Mouse (Mus musculus): Measurements from ENCODE around the gene Rcn3. TPM values are rescaled to one million over a fixed set of nuclear protein-coding genes. Genes with fewer than 3 reads are reported as not detected.

The Rcn3 gene
- polyA plus RNA-seq, 1 experiment from 2014 or later = 260 TPM

DNA sequence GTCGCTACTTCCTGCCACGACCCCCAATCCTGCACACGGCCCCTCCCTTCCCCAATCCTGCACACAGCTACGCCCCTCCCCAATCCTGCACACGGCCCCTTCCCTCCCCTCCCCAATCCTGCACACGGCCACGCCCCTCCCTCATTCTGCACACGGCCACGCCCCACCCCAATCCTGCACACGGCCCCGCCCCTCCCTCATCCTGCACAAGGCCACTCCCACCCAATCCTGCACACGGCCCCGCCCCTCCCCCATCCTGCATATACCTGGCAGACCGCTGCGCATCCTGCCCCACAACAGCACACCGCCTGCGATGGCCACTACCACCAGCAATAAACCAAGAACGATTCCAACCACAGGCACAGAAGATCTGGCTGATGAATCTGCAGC is 1.5 kb upstream of the Rcn3 start:
- Histone ChIP-seq H3K4me2 (ENCODE audit: low read depth, low read length) (no peak overlapping the region), H3K4me1 (ENCODE audit: control insufficient read depth, insufficient read depth, low read length) (peaks cover 18% of the 10 kb centered on the region), H3K36me3 (ENCODE audit: control insufficient read depth, insufficient read depth, low read length) (0 out of 2 replicates have a peak, but pooled peaks cover 4% of the 10 kb centered on the region), H3K9me3 (ENCODE audit: control insufficient read depth, low read length) (no peaks in the 10 kb centered on the region), H3K27ac (ENCODE audit: low read length) (peak overlapping the region; percentile 64), H3K9ac (ENCODE audit: low read depth, low read length) (no peak overlapping the region), H3K27me3 (replicated peaks; ENCODE audit: control insufficient read depth, insufficient read depth, low read length) (no peaks in the 10 kb centered on the region), H3K4me3 (ENCODE audit: low read length) (no peak overlapping the region)
- ATAC-seq = no peak
- WGBS = 33% methylated on average over 18 of the region's 18 CpGs

DNA sequence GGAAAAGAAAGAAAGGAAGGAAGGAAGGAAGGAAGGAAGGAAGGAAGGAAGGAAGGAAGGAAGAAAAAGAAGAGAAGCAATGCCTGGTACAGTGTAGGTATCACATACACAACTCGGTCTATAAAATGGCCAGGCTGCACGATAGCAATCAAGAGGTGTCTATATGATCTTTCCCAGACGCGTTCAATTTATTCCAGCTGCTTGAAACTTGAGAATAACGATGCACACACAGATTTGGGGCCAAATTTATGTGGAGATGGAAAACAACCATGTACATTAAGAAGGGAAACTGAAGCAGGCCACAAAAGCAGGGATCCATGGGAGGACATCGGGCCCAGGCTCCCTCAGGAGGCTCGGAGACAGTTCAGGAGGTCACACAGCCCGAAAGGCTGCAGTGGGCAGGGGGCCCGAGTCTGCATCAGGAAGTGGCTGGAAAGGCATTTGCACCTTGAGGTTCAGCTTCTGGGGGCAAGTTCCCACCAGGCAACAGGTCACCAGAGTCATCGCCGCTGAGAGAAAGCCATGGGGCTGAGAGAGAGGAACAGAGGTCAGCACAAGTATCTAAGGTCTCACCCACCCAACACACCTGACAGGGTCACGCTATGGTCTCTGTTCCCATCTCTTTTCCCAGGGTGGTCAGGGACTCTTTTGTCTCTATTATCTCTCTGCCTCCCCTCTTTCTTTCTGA is 951 bp upstream of the Rcn3 start:
- Histone ChIP-seq H3K4me2 (ENCODE audit: low read depth, low read length) (no peak overlapping the region), H3K9ac (ENCODE audit: low read depth, low read length) (no peak overlapping the region), H3K27me3 (replicated peaks; ENCODE audit: control insufficient read depth, insufficient read depth, low read length) (no peaks in the 10 kb centered on the region), H3K9me3 (ENCODE audit: control insufficient read depth, low read length) (no peaks in the 10 kb centered on the region), H3K4me1 (ENCODE audit: control insufficient read depth, insufficient read depth, low read length) (peaks cover 18% of the 10 kb centered on the region), H3K36me3 (ENCODE audit: control insufficient read depth, insufficient read depth, low read length) (0 out of 2 replicates have a peak, but pooled peaks cover 4% of the 10 kb centered on the region), H3K4me3 (ENCODE audit: low read length) (no peak overlapping the region), H3K27ac (ENCODE audit: low read length) (peak overlapping the region; percentile 64)
- 52% methylated on average over 12 of the region's 12 CpGs for WGBS
- ATAC-seq = no peak

GRCm38 (mm10) chr7:45091001-45091990 is 725 bp downstream of the Rcn3 start:
- peak overlapping the region; percentile 79 for H3K27ac ChIP-seq (ENCODE audit: low read length)
- WGBS = 13% methylated on average over 35 of the region's 35 CpGs

DNA sequence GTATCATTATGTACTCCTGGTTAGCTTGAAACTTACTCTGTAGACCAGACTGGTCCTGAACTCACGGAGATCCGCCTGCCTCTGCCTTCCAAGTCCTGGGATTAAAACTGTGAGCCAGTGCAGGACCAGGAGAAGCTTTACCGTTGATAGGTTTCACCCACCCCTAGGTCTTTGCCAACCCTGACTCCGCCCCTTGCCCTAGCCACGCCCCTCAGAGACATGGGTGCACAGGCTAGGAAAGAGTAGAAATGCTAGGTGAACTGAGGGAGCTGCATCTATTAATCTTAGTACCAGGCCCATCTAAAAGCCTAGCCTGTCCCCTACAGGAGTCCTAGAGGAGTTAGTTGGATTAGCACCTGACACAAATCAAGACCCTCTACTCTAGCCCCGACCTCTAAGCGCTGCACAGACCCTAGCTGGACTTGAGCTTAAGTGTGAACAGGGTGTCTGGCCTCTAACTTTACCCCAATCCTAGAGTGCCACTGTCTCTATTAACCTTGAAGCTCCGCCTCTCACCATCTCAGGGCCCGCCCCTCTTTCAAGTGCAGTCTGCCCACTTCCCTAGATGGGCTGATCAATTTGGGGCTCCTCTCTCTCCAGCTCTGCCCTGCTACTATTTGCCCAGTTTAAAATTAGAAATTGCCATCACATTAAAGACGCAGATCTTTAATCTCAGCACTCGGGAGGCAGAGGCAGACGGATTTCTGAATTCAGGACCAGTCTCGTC is 1.6 kb downstream of the Rcn3 start:
- Histone ChIP-seq H3K4me1 (ENCODE audit: control insufficient read depth, insufficient read depth, low read length) (peaks cover 18% of the 10 kb centered on the region), H3K36me3 (ENCODE audit: control insufficient read depth, insufficient read depth, low read length) (peaks cover 12% of the 10 kb centered on the region; the same call in 1 of the 2 replicates), H3K27me3 (replicated peaks; ENCODE audit: control insufficient read depth, insufficient read depth, low read length) (no peaks in the 10 kb centered on the region), H3K4me3 (ENCODE audit: low read length) (peak overlapping the region; percentile 57), H3K9me3 (ENCODE audit: control insufficient read depth, low read length) (no peaks in the 10 kb centered on the region), H3K4me2 (ENCODE audit: low read depth, low read length) (peak overlapping the region; percentile 65; the same call in 1 of the 2 replicates), H3K9ac (ENCODE audit: low read depth, low read length) (peak overlapping the region; percentile 75; the same call in 1 of the 2 replicates), H3K27ac (ENCODE audit: low read length) (no peak overlapping the region)
- WGBS = 79% methylated on average over 13 of the region's 13 CpGs
- no peak for ATAC-seq

More at GRCm38 (mm10) chr7:45091001-45091990, 725 bp downstream of the Rcn3 start:
- Histone ChIP-seq H3K4me1 (ENCODE audit: control insufficient read depth, insufficient read depth, low read length) (peaks cover 18% of the 10 kb centered on the region), H3K9ac (ENCODE audit: low read depth, low read length) (peak overlapping the region; percentile 75), H3K9me3 (ENCODE audit: control insufficient read depth, low read length) (no peaks in the 10 kb centered on the region), H3K36me3 (ENCODE audit: control insufficient read depth, insufficient read depth, low read length) (0 out of 2 replicates have a peak, but pooled peaks cover 7% of the 10 kb centered on the region), H3K27me3 (replicated peaks; ENCODE audit: control insufficient read depth, insufficient read depth, low read length) (no peaks in the 10 kb centered on the region), H3K4me3 (ENCODE audit: low read length) (peak overlapping the region; percentile 57), H3K4me2 (ENCODE audit: low read depth, low read length) (peak overlapping the region; percentile 65)
- ATAC-seq = peak; percentile 60

GRCm38 (mm10) chr7:45088597-45088996 is 3.4 kb downstream of the Rcn3 start:
- no peak overlapping the region for H3K4me3 ChIP-seq (ENCODE audit: low read length)
- no peak overlapping the region for H3K4me2 ChIP-seq (ENCODE audit: low read depth, low read length)
- WGBS = 92% methylated on average over 17 of the region's 17 CpGs
- H3K36me3 ChIP-seq (ENCODE audit: control insufficient read depth, insufficient read depth, low read length) = peaks cover 12% of the 10 kb centered on the region; the same call in 1 of the 2 replicates
- no peaks in the 10 kb centered on the region for H3K27me3 ChIP-seq (replicated peaks; ENCODE audit: control insufficient read depth, insufficient read depth, low read length)
- no peak overlapping the region for H3K27ac ChIP-seq (ENCODE audit: low read length)
- H3K4me1 ChIP-seq (ENCODE audit: control insufficient read depth, insufficient read depth, low read length) = peaks cover 16% of the 10 kb centered on the region
- no peak for ATAC-seq
- H3K9ac ChIP-seq (ENCODE audit: low read depth, low read length) = no peak overlapping the region
- no peaks in the 10 kb centered on the region for H3K9me3 ChIP-seq (ENCODE audit: control insufficient read depth, low read length)

GRCm38 (mm10) chr7:45086084-45086483 is 5.9 kb downstream of the Rcn3 start:
- H3K4me1 ChIP-seq (ENCODE audit: control insufficient read depth, insufficient read depth, low read length) = peaks cover 14% of the 10 kb centered on the region
- no peaks in the 10 kb centered on the region for H3K27me3 ChIP-seq (replicated peaks; ENCODE audit: control insufficient read depth, insufficient read depth, low read length)
- H3K4me2 ChIP-seq (ENCODE audit: low read depth, low read length) = no peak overlapping the region
- no peak overlapping the region for H3K27ac ChIP-seq (ENCODE audit: low read length)
- 75% methylated on average over 4 of the region's 4 CpGs for WGBS
- no peak overlapping the region for H3K9ac ChIP-seq (ENCODE audit: low read depth, low read length)
- H3K36me3 ChIP-seq (ENCODE audit: control insufficient read depth, insufficient read depth, low read length) = peaks cover 15% of the 10 kb centered on the region; the same call in 1 of the 2 replicates
- no peak overlapping the region for H3K4me3 ChIP-seq (ENCODE audit: low read length)
- ATAC-seq = no peak
- H3K9me3 ChIP-seq (ENCODE audit: control insufficient read depth, low read length) = no peaks in the 10 kb centered on the region

- WGBS = 79% methylated on average over 22 of the region's 22 CpGs
- Histone ChIP-seq H3K4me3 (ENCODE audit: low read length) (no peak overlapping the region), H3K9me3 (ENCODE audit: control insufficient read depth, low read length) (no peaks in the 10 kb centered on the region), H3K4me2 (ENCODE audit: low read depth, low read length) (no peak overlapping the region), H3K27ac (ENCODE audit: low read length) (no peak overlapping the region; the same call in 1 of the 2 replicates), H3K9ac (ENCODE audit: low read depth, low read length) (peak overlapping the region; percentile 35; the same call in 1 of the 2 replicates), H3K4me1 (ENCODE audit: control insufficient read depth, insufficient read depth, low read length) (peaks cover 9% of the 10 kb centered on the region), H3K36me3 (ENCODE audit: control insufficient read depth, insufficient read depth, low read length) (peaks cover 15% of the 10 kb centered on the region; the same call in 1 of the 2 replicates), H3K27me3 (replicated peaks; ENCODE audit: control insufficient read depth, insufficient read depth, low read length) (no peaks in the 10 kb centered on the region)
- ATAC-seq = no peak
Observed at GRCm38 (mm10) chr7:45083300-45083890, 8.6 kb downstream of the Rcn3 start.

- 52% methylated on average over 25 of the region's 25 CpGs for WGBS
- Histone ChIP-seq H3K4me2 (ENCODE audit: low read depth, low read length) (peak overlapping the region; percentile 18), H3K9me3 (ENCODE audit: control insufficient read depth, low read length) (no peaks in the 10 kb centered on the region), H3K36me3 (ENCODE audit: control insufficient read depth, insufficient read depth, low read length) (peaks cover 15% of the 10 kb centered on the region; the same call in 1 of the 2 replicates), H3K4me1 (ENCODE audit: control insufficient read depth, insufficient read depth, low read length) (peaks cover 9% of the 10 kb centered on the region), H3K4me3 (ENCODE audit: low read length) (no peak overlapping the region), H3K27me3 (replicated peaks; ENCODE audit: control insufficient read depth, insufficient read depth, low read length) (no peaks in the 10 kb centered on the region), H3K9ac (ENCODE audit: low read depth, low read length) (peak overlapping the region; percentile 35), H3K27ac (ENCODE audit: low read length) (peak overlapping the region; percentile 53)
- ATAC-seq = no peak
Observed at GRCm38 (mm10) chr7:45082401-45083299, 9.4 kb downstream of the Rcn3 start.
